Mouse (Mus musculus): ENCODE measurements around the gene Taar4. TPM values are rescaled to one million over a fixed set of nuclear protein-coding genes. Genes with fewer than 3 reads are reported as not detected.

Taar4 gene
- polyA plus RNA-seq, 1 experiment from 2014 or later: not detected

Other genes starting within 250 kb of the Taar4 start
- 111 and 141 TPM in 2 replicates for gene Rps12, start 173.2 kb upstream of the Taar4 start, polyA plus RNA-seq (2015; fragmentation: Nextera tagmentation; extraction: Ambion mirVana)
- gene Slc18b1, start 163.5 kb upstream of the Taar4 start, polyA plus RNA-seq (2015; fragmentation: Nextera tagmentation; extraction: Ambion mirVana): 19.4 and 21.2 TPM in 2 replicates
- gene Vnn3, start 109.0 kb upstream of the Taar4 start, polyA plus RNA-seq (2015; fragmentation: Nextera tagmentation; extraction: Ambion mirVana): not detected in 2 replicates
- gene Vnn1, start 65.8 kb upstream of the Taar4 start, polyA plus RNA-seq (2015; fragmentation: Nextera tagmentation; extraction: Ambion mirVana): 0.12 TPM in 1 of 2 replicates, not detected in the other
- gene Taar1, start 40.1 kb upstream of the Taar4 start, polyA plus RNA-seq (2015; fragmentation: Nextera tagmentation; extraction: Ambion mirVana): not detected in 2 replicates
- 0.20 TPM in 1 of 2 replicates, not detected in the other for gene Taar2, start 21.9 kb upstream of the Taar4 start, polyA plus RNA-seq (2015; fragmentation: Nextera tagmentation; extraction: Ambion mirVana)
- gene Taar3, start 10.9 kb upstream of the Taar4 start, polyA plus RNA-seq (2015; fragmentation: Nextera tagmentation; extraction: Ambion mirVana): not detected in 2 replicates
- gene Taar5, start 10.2 kb downstream of the Taar4 start, polyA plus RNA-seq (2015; fragmentation: Nextera tagmentation; extraction: Ambion mirVana): not detected in 2 replicates
- gene Taar6, start 25.2 kb downstream of the Taar4 start, polyA plus RNA-seq (2015; fragmentation: Nextera tagmentation; extraction: Ambion mirVana): not detected in 2 replicates
- not detected in 2 replicates for gene Taar7a, start 33.0 kb downstream of the Taar4 start, polyA plus RNA-seq (2015; fragmentation: Nextera tagmentation; extraction: Ambion mirVana)
- not detected in 2 replicates for gene Taar7b, start 39.4 kb downstream of the Taar4 start, polyA plus RNA-seq (2015; fragmentation: Nextera tagmentation; extraction: Ambion mirVana)
- gene Taar7d, start 66.7 kb downstream of the Taar4 start, polyA plus RNA-seq (2015; fragmentation: Nextera tagmentation; extraction: Ambion mirVana): not detected in 2 replicates
- gene Taar7e, start 77.1 kb downstream of the Taar4 start, polyA plus RNA-seq (2015; fragmentation: Nextera tagmentation; extraction: Ambion mirVana): not detected in 2 replicates
- not detected in 2 replicates for gene Taar7f, start 89.0 kb downstream of the Taar4 start, polyA plus RNA-seq (2015; fragmentation: Nextera tagmentation; extraction: Ambion mirVana)
- gene Taar8a, start 116.0 kb downstream of the Taar4 start, polyA plus RNA-seq (2015; fragmentation: Nextera tagmentation; extraction: Ambion mirVana): not detected in 2 replicates
- not detected in 2 replicates for gene Taar8b, start 131.8 kb downstream of the Taar4 start, polyA plus RNA-seq (2015; fragmentation: Nextera tagmentation; extraction: Ambion mirVana)
- not detected in 2 replicates for gene Taar8c, start 141.4 kb downstream of the Taar4 start, polyA plus RNA-seq (2015; fragmentation: Nextera tagmentation; extraction: Ambion mirVana)
- gene Taar9, start 149.0 kb downstream of the Taar4 start, polyA plus RNA-seq (2015; fragmentation: Nextera tagmentation; extraction: Ambion mirVana): not detected in 2 replicates
- 255 and 271 TPM in 2 replicates for gene Stx7, start 188.8 kb downstream of the Taar4 start, polyA plus RNA-seq (2015; fragmentation: Nextera tagmentation; extraction: Ambion mirVana)